Mouse (Mus musculus): Measurements from ENCODE around the gene Irf6. TPM values are rescaled to one million over a fixed set of nuclear protein-coding genes. Genes with fewer than 3 reads are reported as not detected.

Irf6 gene
- polyA plus RNA-seq (2014; fragmentation: Nextera tagmentation; extraction: Ambion mirVana) = 69.1 and 71.5 TPM in 2 replicates

GRCm38 (mm10) chr1:193152872-193153271 is at the start of gene Irf6:
Irf6 (plus strand) TSS chr1:193153111.
- WGBS = 2% methylated on average over 30 of the region's 30 CpGs
- Histone ChIP-seq H3K4me3 (ENCODE audit: low read depth, low read length) (peak within 1 kb of the TSS; percentile 44), H3K27ac (ENCODE audit: low read depth) (no peak within 1 kb of the TSS; the same call in 1 of the 2 replicates), H3K9ac (ENCODE audit: low read length) (peak within 1 kb of the TSS; percentile 31), H3K27me3 (replicated peaks; ENCODE audit: control insufficient read depth, insufficient read depth, low read length) (peaks cover 17% of the 10 kb centered on the region), H3K9me3 (ENCODE audit: control insufficient read depth, low read length) (no peaks in the 10 kb centered on the region), H3K36me3 (ENCODE audit: control insufficient read depth, insufficient read depth, low read length) (no peaks in the 10 kb centered on the region), H3K4me2 (ENCODE audit: low read length) (peak within 1 kb of the TSS; percentile 51), H3K4me1 (replicated peaks; ENCODE audit: control insufficient read depth, insufficient read depth, low read length) (peaks cover 12% of the 10 kb centered on the region)
- ATAC-seq (replicated peaks; ENCODE audit: low FRiP score, low TSS enrichment, low read depth) = peak; percentile 96
- DNase-seq (ENCODE audit: low spot score) = no peak

- H3K9ac ChIP-seq (ENCODE audit: low read length) = no peak overlapping the region
- no peak overlapping the region for H3K4me3 ChIP-seq (ENCODE audit: low read depth, low read length)
- 95% methylated on average over 9 of the region's 9 CpGs for WGBS
- ATAC-seq (replicated peaks; ENCODE audit: low FRiP score, low TSS enrichment, low read depth) = no peak
- H3K27ac ChIP-seq (ENCODE audit: low read depth) = no peak overlapping the region
- H3K36me3 ChIP-seq (ENCODE audit: control insufficient read depth, insufficient read depth, low read length) = peaks cover 100% of the 10 kb centered on the region
- H3K4me2 ChIP-seq (ENCODE audit: low read length) = no peak overlapping the region
- no peaks in the 10 kb centered on the region for H3K9me3 ChIP-seq (ENCODE audit: control insufficient read depth, low read length)
- DNase-seq (ENCODE audit: low spot score) = no peak
- H3K27me3 ChIP-seq (replicated peaks; ENCODE audit: control insufficient read depth, insufficient read depth, low read length) = no peaks in the 10 kb centered on the region
- no peaks in the 10 kb centered on the region for H3K4me1 ChIP-seq (replicated peaks; ENCODE audit: control insufficient read depth, insufficient read depth, low read length)
Measured at GRCm38 (mm10) chr1:193112093-193112492, 40.8 kb upstream of the Irf6 start.

GRCm38 (mm10) chr1:193122793-193123192 is 30.1 kb upstream of the Irf6 start:
- Histone ChIP-seq H3K4me1 (replicated peaks; ENCODE audit: control insufficient read depth, insufficient read depth, low read length) (no peaks in the 10 kb centered on the region), H3K4me2 (ENCODE audit: low read length) (no peak overlapping the region), H3K9me3 (ENCODE audit: control insufficient read depth, low read length) (no peaks in the 10 kb centered on the region), H3K9ac (ENCODE audit: low read length) (no peak overlapping the region), H3K36me3 (ENCODE audit: control insufficient read depth, insufficient read depth, low read length) (peaks cover 87% of the 10 kb centered on the region), H3K27ac (ENCODE audit: low read depth) (no peak overlapping the region), H3K4me3 (ENCODE audit: low read depth, low read length) (no peak overlapping the region), H3K27me3 (replicated peaks; ENCODE audit: control insufficient read depth, insufficient read depth, low read length) (no peaks in the 10 kb centered on the region)
- WGBS = 92% methylated on average over 7 of the region's 7 CpGs
- no peak for ATAC-seq (replicated peaks; ENCODE audit: low FRiP score, low TSS enrichment, low read depth)
- no peak for DNase-seq (ENCODE audit: low spot score)

GRCm38 (mm10) chr1:193123290-193123689 is 29.6 kb upstream of the Irf6 start:
- no peaks in the 10 kb centered on the region for H3K4me1 ChIP-seq (replicated peaks; ENCODE audit: control insufficient read depth, insufficient read depth, low read length)
- 95% methylated on average over 6 of the region's 6 CpGs for WGBS
- ATAC-seq (replicated peaks; ENCODE audit: low FRiP score, low TSS enrichment, low read depth) (no peak), DNase-seq (ENCODE audit: low spot score) (no peak)
- H3K9ac ChIP-seq (ENCODE audit: low read length) = no peak overlapping the region
- H3K27ac ChIP-seq (ENCODE audit: low read depth) = no peak overlapping the region
- no peaks in the 10 kb centered on the region for H3K9me3 ChIP-seq (ENCODE audit: control insufficient read depth, low read length)
- H3K4me3 ChIP-seq (ENCODE audit: low read depth, low read length) = no peak overlapping the region
- no peak overlapping the region for H3K4me2 ChIP-seq (ENCODE audit: low read length)
- H3K27me3 ChIP-seq (replicated peaks; ENCODE audit: control insufficient read depth, insufficient read depth, low read length) = no peaks in the 10 kb centered on the region
- peaks cover 87% of the 10 kb centered on the region for H3K36me3 ChIP-seq (ENCODE audit: control insufficient read depth, insufficient read depth, low read length)

- ATAC-seq (replicated peaks; ENCODE audit: low FRiP score, low TSS enrichment, low read depth) (no peak), DNase-seq (ENCODE audit: low spot score) (no peak)
- Histone ChIP-seq H3K9ac (ENCODE audit: low read length) (no peak overlapping the region), H3K27me3 (replicated peaks; ENCODE audit: control insufficient read depth, insufficient read depth, low read length) (no peaks in the 10 kb centered on the region), H3K36me3 (ENCODE audit: control insufficient read depth, insufficient read depth, low read length) (peaks cover 63% of the 10 kb centered on the region), H3K9me3 (ENCODE audit: control insufficient read depth, low read length) (no peaks in the 10 kb centered on the region), H3K27ac (ENCODE audit: low read depth) (no peak overlapping the region), H3K4me2 (ENCODE audit: low read length) (no peak overlapping the region), H3K4me1 (replicated peaks; ENCODE audit: control insufficient read depth, insufficient read depth, low read length) (peaks cover 12% of the 10 kb centered on the region), H3K4me3 (ENCODE audit: low read depth, low read length) (no peak overlapping the region)
- WGBS = 82% methylated on average over 4 of the region's 4 CpGs
Measured at GRCm38 (mm10) chr1:193125835-193126234, 27.1 kb upstream of the Irf6 start.

GRCm38 (mm10) chr1:193128055-193128454 is 24.9 kb upstream of the Irf6 start:
- WGBS = 90% methylated on average over 6 of the region's 6 CpGs
- Histone ChIP-seq H3K27ac (ENCODE audit: low read depth) (no peak overlapping the region), H3K4me2 (ENCODE audit: low read length) (no peak overlapping the region), H3K36me3 (ENCODE audit: control insufficient read depth, insufficient read depth, low read length) (peaks cover 41% of the 10 kb centered on the region), H3K4me1 (replicated peaks; ENCODE audit: control insufficient read depth, insufficient read depth, low read length) (peaks cover 15% of the 10 kb centered on the region), H3K9me3 (ENCODE audit: control insufficient read depth, low read length) (no peaks in the 10 kb centered on the region), H3K27me3 (replicated peaks; ENCODE audit: control insufficient read depth, insufficient read depth, low read length) (no peaks in the 10 kb centered on the region), H3K4me3 (ENCODE audit: low read depth, low read length) (no peak overlapping the region), H3K9ac (ENCODE audit: low read length) (no peak overlapping the region)
- no peak for DNase-seq (ENCODE audit: low spot score)
- no peak for ATAC-seq (replicated peaks; ENCODE audit: low FRiP score, low TSS enrichment, low read depth)

GRCm38 (mm10) chr1:193129321-193129720 is 23.6 kb upstream of the Irf6 start:
- Histone ChIP-seq H3K27me3 (replicated peaks; ENCODE audit: control insufficient read depth, insufficient read depth, low read length) (no peaks in the 10 kb centered on the region), H3K4me2 (ENCODE audit: low read length) (peak overlapping the region; percentile 54), H3K27ac (ENCODE audit: low read depth) (no peak overlapping the region), H3K4me3 (ENCODE audit: low read depth, low read length) (peak overlapping the region; percentile 85), H3K9me3 (ENCODE audit: control insufficient read depth, low read length) (no peaks in the 10 kb centered on the region), H3K9ac (ENCODE audit: low read length) (peak overlapping the region; percentile 75), H3K36me3 (ENCODE audit: control insufficient read depth, insufficient read depth, low read length) (peaks cover 30% of the 10 kb centered on the region), H3K4me1 (replicated peaks; ENCODE audit: control insufficient read depth, insufficient read depth, low read length) (peaks cover 15% of the 10 kb centered on the region)
- 28% methylated on average over 5 of the region's 5 CpGs for WGBS
- DNase-seq (ENCODE audit: low spot score) (no peak), ATAC-seq (replicated peaks; ENCODE audit: low FRiP score, low TSS enrichment, low read depth) (no peak)

GRCm38 (mm10) chr1:193129786-193130455 is 23.0 kb upstream of the Irf6 start, which contains the start of gene Diexf:
Diexf (minus strand) TSS chr1:193130272.
- WGBS = under 1% methylated on average over 61 of the region's 61 CpGs
- Histone ChIP-seq H3K9me3 (ENCODE audit: control insufficient read depth, low read length) (no peaks in the 10 kb centered on the region), H3K4me2 (ENCODE audit: low read length) (peak within 1 kb of the TSS; percentile 60), H3K27ac (ENCODE audit: low read depth) (peak within 1 kb of the TSS; percentile 60), H3K36me3 (ENCODE audit: control insufficient read depth, insufficient read depth, low read length) (peaks cover 24% of the 10 kb centered on the region), H3K4me1 (replicated peaks; ENCODE audit: control insufficient read depth, insufficient read depth, low read length) (peaks cover 15% of the 10 kb centered on the region), H3K9ac (ENCODE audit: low read length) (peak within 1 kb of the TSS; percentile 75), H3K4me3 (ENCODE audit: low read depth, low read length) (peak within 1 kb of the TSS; percentile 85), H3K27me3 (replicated peaks; ENCODE audit: control insufficient read depth, insufficient read depth, low read length) (no peaks in the 10 kb centered on the region)
- DNase-seq (ENCODE audit: low spot score) = peak; percentile 100
- ATAC-seq (replicated peaks; ENCODE audit: low FRiP score, low TSS enrichment, low read depth) = peak; percentile 84

- Histone ChIP-seq H3K4me2 (ENCODE audit: low read length) (peak overlapping the region; percentile 60), H3K27me3 (replicated peaks; ENCODE audit: control insufficient read depth, insufficient read depth, low read length) (no peaks in the 10 kb centered on the region), H3K9me3 (ENCODE audit: control insufficient read depth, low read length) (no peaks in the 10 kb centered on the region), H3K27ac (ENCODE audit: low read depth) (peak overlapping the region; percentile 60), H3K36me3 (ENCODE audit: control insufficient read depth, insufficient read depth, low read length) (peaks cover 22% of the 10 kb centered on the region), H3K4me3 (ENCODE audit: low read depth, low read length) (peak overlapping the region; percentile 85), H3K9ac (ENCODE audit: low read length) (peak overlapping the region; percentile 41), H3K4me1 (replicated peaks; ENCODE audit: control insufficient read depth, insufficient read depth, low read length) (peaks cover 15% of the 10 kb centered on the region)
- ATAC-seq (replicated peaks; ENCODE audit: low FRiP score, low TSS enrichment, low read depth) (peak; percentile 18; the same call in 1 of the 2 replicates), DNase-seq (ENCODE audit: low spot score) (no peak)
- 24% methylated on average over 11 of the region's 11 CpGs for WGBS
Measured at GRCm38 (mm10) chr1:193130456-193130825, 22.5 kb upstream of the Irf6 start.
